ENCODE assay signal across 19 mouse cellular contexts in the genomic region with DNA sequence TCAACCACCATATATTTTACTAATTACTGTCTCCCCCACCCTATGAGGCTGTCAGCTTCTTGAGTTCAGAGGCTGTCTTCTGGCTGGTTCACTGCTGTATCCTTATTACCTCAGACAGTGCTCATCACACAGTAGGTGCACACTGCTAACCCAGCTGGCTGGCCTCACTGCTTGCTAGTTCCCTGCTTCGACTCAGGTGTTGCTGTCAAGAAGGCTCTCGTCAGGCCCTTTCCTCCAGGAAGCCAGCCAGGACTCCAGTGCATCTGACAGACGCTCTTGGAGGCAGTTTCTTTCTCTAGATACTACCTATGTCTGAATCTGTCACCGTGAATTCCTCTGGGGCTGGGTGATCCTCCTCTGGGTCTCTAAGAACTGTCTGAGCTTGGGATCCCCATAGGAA.
DNase-seq lines count a peak whose midpoint lies in the region; ATAC-seq and TF ChIP-seq lines count a peak whose summit lies in the region.
"Had no signal": no experiment of that assay in that cellular context is flagged by ENCODE, and none has a peak within 500 bp of the region (broad histone marks: within the 10 kb centered on the region; RNA-seq: fewer than 3 reads in every experiment).

No protein-coding gene starts in this region.

- no peak overlapping the region for H3K4me2 ChIP-seq in forebrain, embryonic 12.5 days
- no peak overlapping the region for H3K4me2 ChIP-seq in forebrain, embryonic 11.5 days (ENCODE audit: low read depth, low read length, severe bottlenecking)
- no peak overlapping the region for H3K4me2 ChIP-seq in forebrain, postnatal 0 days (ENCODE audit: low read depth)
- no peak overlapping the region for H3K4me2 ChIP-seq in intestine, postnatal 0 days (replicated peaks; ENCODE audit: low read depth)
- H3K4me2 ChIP-seq: embryonic facial prominence, embryonic 13.5 days; heart, embryonic 12.5 days; hindbrain, embryonic 15.5 days had no signal

- 0 out of 2 replicates have a peak, but pooled peaks have one; percentile 41 for ATAC-seq in cerebellum, adult (ENCODE audit: insufficient number of reproducible peaks, low FRiP score, low TSS enrichment)
- ATAC-seq in forebrain, embryonic 12.5 days (ENCODE audit: low FRiP score): no peak
- ATAC-seq in forebrain, embryonic 11.5 days (replicated peaks; ENCODE audit: low FRiP score): no peak
- ATAC-seq in forebrain, postnatal 0 days: no peak
- no peak for ATAC-seq in intestine, postnatal 0 days
- ATAC-seq: CD4-positive, CD25-positive, alpha-beta regulatory T cell, adult 4 months; intestine, embryonic 16.5 days had no signal

- H3K4me3 ChIP-seq in forebrain, embryonic 12.5 days (replicated peaks): no peak overlapping the region
- H3K4me3 ChIP-seq in forebrain, embryonic 11.5 days (ENCODE audit: low read depth, low read length): no peak overlapping the region
- H3K4me3 ChIP-seq in forebrain, postnatal 0 days (ENCODE audit: low read depth, low read length): no peak overlapping the region
- H3K4me3 ChIP-seq in intestine, postnatal 0 days (ENCODE audit: low read depth, low read length): no peak overlapping the region
- H3K4me3 ChIP-seq: embryonic facial prominence, embryonic 13.5 days; heart, adult 2 months; heart, embryonic 12.5 days; hindbrain, embryonic 10.5 days; hindbrain, embryonic 15.5 days had no signal

- H3K27ac ChIP-seq in forebrain, embryonic 12.5 days: peak overlapping the region; percentile 67; the same call in 1 of the 2 replicates
- H3K27ac ChIP-seq in forebrain, embryonic 11.5 days (ENCODE audit: low read depth, low read length): no peak overlapping the region
- peak overlapping the region; percentile 55; the same call in 1 of the 2 replicates for H3K27ac ChIP-seq in forebrain, postnatal 0 days (ENCODE audit: low read depth, low read length)
- H3K27ac ChIP-seq in intestine, postnatal 0 days (ENCODE audit: low read depth, low read length): no peak overlapping the region
- H3K27ac ChIP-seq: embryonic facial prominence, embryonic 13.5 days; heart, adult 2 months; hindbrain, embryonic 10.5 days; hindbrain, embryonic 15.5 days had no signal

- H3K36me3 ChIP-seq in forebrain, embryonic 12.5 days (replicated peaks): no peaks in the 10 kb centered on the region
- H3K36me3 ChIP-seq in forebrain, embryonic 11.5 days (ENCODE audit: control insufficient read depth, insufficient read depth, low read length): no peaks in the 10 kb centered on the region
- H3K36me3 ChIP-seq in forebrain, postnatal 0 days (ENCODE audit: insufficient read depth): no peaks in the 10 kb centered on the region
- H3K36me3 ChIP-seq in intestine, postnatal 0 days (ENCODE audit: control insufficient read depth, insufficient read depth): no peaks in the 10 kb centered on the region
- H3K36me3 ChIP-seq: embryonic facial prominence, embryonic 13.5 days; G1E; heart, embryonic 12.5 days; hindbrain, embryonic 10.5 days; hindbrain, embryonic 15.5 days had no signal

- no peak for DNase-seq in cerebellum, adult 9-10 months
- DNase-seq in forebrain, embryonic 11.5 days (ENCODE audit: low spot score): no peak
- peak; percentile 41 for DNase-seq in brain, adult 2 months (ENCODE audit: low read depth, low spot score)
- no peak for DNase-seq in forebrain, postnatal 0 days
- DNase-seq: adrenal gland, adult 8-10 months; adrenal gland, postnatal 36 days; B cell, adult 2 months; gastrocnemius, postnatal 10 days had no signal

- 86% methylated on average over 4 of the region's 4 CpGs for WGBS in forebrain, embryonic 12.5 days
- WGBS in forebrain, embryonic 11.5 days: 85% methylated on average over 4 of the region's 4 CpGs
- 85% methylated on average over 4 of the region's 4 CpGs for WGBS in forebrain, postnatal 0 days
- 78% methylated on average over 4 of the region's 4 CpGs for WGBS in intestine, postnatal 0 days

- TF ChIP-seq CTCF in forebrain, postnatal 0 days (IDR thresholded peaks at IDR 0.05; ENCODE audit: low read depth): no peak
- TF ChIP-seq CTCF in intestine, postnatal 0 days (IDR thresholded peaks at IDR 0.05; ENCODE audit: low read depth): no peak

- peaks cover 23% of the 10 kb centered on the region for H3K4me1 ChIP-seq in forebrain, embryonic 12.5 days
- H3K4me1 ChIP-seq in forebrain, embryonic 11.5 days (replicated peaks; ENCODE audit: control insufficient read depth, insufficient read depth, low read length): 0 out of 2 replicates have a peak, but pooled peaks cover 1% of the 10 kb centered on the region
- peaks cover 9% of the 10 kb centered on the region for H3K4me1 ChIP-seq in forebrain, postnatal 0 days (ENCODE audit: insufficient read depth)
- H3K4me1 ChIP-seq in intestine, postnatal 0 days (replicated peaks; ENCODE audit: control insufficient read depth, insufficient read depth, low read length): no peaks in the 10 kb centered on the region
- H3K4me1 ChIP-seq: embryonic facial prominence, embryonic 13.5 days had no signal

- H3K9me3 ChIP-seq in forebrain, embryonic 12.5 days: no peaks in the 10 kb centered on the region
- H3K9me3 ChIP-seq in forebrain, embryonic 11.5 days (ENCODE audit: control insufficient read depth, low read length): no peaks in the 10 kb centered on the region
- no peaks in the 10 kb centered on the region for H3K9me3 ChIP-seq in forebrain, postnatal 0 days (ENCODE audit: low read length)
- no peaks in the 10 kb centered on the region for H3K9me3 ChIP-seq in intestine, postnatal 0 days (ENCODE audit: control insufficient read depth)
- H3K9me3 ChIP-seq: embryonic facial prominence, embryonic 13.5 days; G1E; heart, embryonic 12.5 days; hindbrain, embryonic 10.5 days; hindbrain, embryonic 15.5 days had no signal

- H3K9ac ChIP-seq in forebrain, embryonic 12.5 days: no peak overlapping the region
- no peak overlapping the region for H3K9ac ChIP-seq in forebrain, embryonic 11.5 days (ENCODE audit: low read length)
- H3K9ac ChIP-seq in forebrain, postnatal 0 days: no peak overlapping the region
- H3K9ac ChIP-seq in intestine, postnatal 0 days (ENCODE audit: low read depth, low read length): no peak overlapping the region
- H3K9ac ChIP-seq: embryonic facial prominence, embryonic 13.5 days; heart, embryonic 12.5 days; hindbrain, embryonic 15.5 days had no signal

- no peaks in the 10 kb centered on the region for H3K27me3 ChIP-seq in forebrain, embryonic 12.5 days
- H3K27me3 ChIP-seq in forebrain, embryonic 11.5 days (ENCODE audit: control insufficient read depth, insufficient read depth, low read length): no peaks in the 10 kb centered on the region
- no peaks in the 10 kb centered on the region for H3K27me3 ChIP-seq in forebrain, postnatal 0 days (ENCODE audit: insufficient read depth, low read length)
- no peaks in the 10 kb centered on the region for H3K27me3 ChIP-seq in intestine, postnatal 0 days (replicated peaks; ENCODE audit: control insufficient read depth, insufficient read depth, low read length)
- H3K27me3 ChIP-seq: hindbrain, embryonic 15.5 days had no signal

Comparison
In these comparisons a context has a peak if more than half of its experiments do, and no peak if none do; other contexts are left out.
1. H3K27ac ChIP-seq: peak in forebrain, embryonic 12.5 days (single experiment) and forebrain, postnatal 0 days (single experiment); none in forebrain, embryonic 11.5 days (single experiment) and intestine, postnatal 0 days (single experiment).